Mouse (Mus musculus): ENCODE results near the gene Cbx1. TPM values are rescaled to one million over a fixed set of nuclear protein-coding genes. Genes with fewer than 3 reads are reported as not detected.

The Cbx1 gene
- polyA plus RNA-seq, 1 experiment, result 1.5 TPM

GRCm38 (mm10) chr11:96828881-96829280 is 40.0 kb downstream of the Cbx1 start:
- H3K36me3 ChIP-seq (ENCODE audit: control insufficient read depth), result peaks cover 37% of the 10 kb centered on the region
- peaks cover 68% of the 10 kb centered on the region for H3K4me1 ChIP-seq (ENCODE audit: control insufficient read depth)
- peaks cover 2% of the 10 kb centered on the region; the same call in 1 of the 2 replicates for H3K27me3 ChIP-seq (ENCODE audit: control insufficient read depth)
- no peaks in the 10 kb centered on the region for H3K9me3 ChIP-seq (ENCODE audit: control insufficient read depth, low read length)
- peak overlapping the region; percentile 88 for H3K4me3 ChIP-seq (replicated peaks)
- TF ChIP-seq GATA1 (IDR thresholded peaks at IDR 0.05; ENCODE audit: low read length) (no peak), TAL1 (IDR thresholded peaks at IDR 0.05; ENCODE audit: low read length) (no peak)

- peaks cover 63% of the 10 kb centered on the region for H3K4me1 ChIP-seq (ENCODE audit: control insufficient read depth)
- peaks cover 37% of the 10 kb centered on the region for H3K36me3 ChIP-seq (ENCODE audit: control insufficient read depth)
- no peaks in the 10 kb centered on the region for H3K9me3 ChIP-seq (ENCODE audit: control insufficient read depth, low read length)
- H3K27me3 ChIP-seq (ENCODE audit: control insufficient read depth), result peaks cover 3% of the 10 kb centered on the region; the same call in 1 of the 2 replicates
- TF ChIP-seq TAL1 (IDR thresholded peaks at IDR 0.05; ENCODE audit: low read length), result no peak
- no peak for TF ChIP-seq GATA1 (IDR thresholded peaks at IDR 0.05; ENCODE audit: low read length)
- peak overlapping the region; percentile 88 for H3K4me3 ChIP-seq (replicated peaks)
These were observed 40.5 kb downstream of the Cbx1 start for GRCm38 (mm10) chr11:96829403-96829812.

GRCm38 (mm10) chr11:96829813-96830538 is 41.0 kb downstream of the Cbx1 start, which contains the start of gene Nfe2l1:
Gene Nfe2l1, minus strand, starts transcription at chr11:96829968.
- TF ChIP-seq TAL1 (IDR thresholded peaks at IDR 0.05; ENCODE audit: low read length) (no peak), GATA1 (IDR thresholded peaks at IDR 0.05; ENCODE audit: low read length) (no peak)
- H3K36me3 ChIP-seq (ENCODE audit: control insufficient read depth), result peaks cover 33% of the 10 kb centered on the region
- H3K27me3 ChIP-seq (ENCODE audit: control insufficient read depth), result peaks cover 3% of the 10 kb centered on the region; the same call in 1 of the 2 replicates
- H3K9me3 ChIP-seq (ENCODE audit: control insufficient read depth, low read length), result no peaks in the 10 kb centered on the region
- H3K4me1 ChIP-seq (ENCODE audit: control insufficient read depth), result peaks cover 57% of the 10 kb centered on the region
- H3K4me3 ChIP-seq (replicated peaks), result peak within 1 kb of the TSS; percentile 88

- Histone ChIP-seq H3K27me3 (ENCODE audit: control insufficient read depth) (peaks cover 3% of the 10 kb centered on the region; the same call in 1 of the 2 replicates), H3K4me3 (replicated peaks) (peak overlapping the region; percentile 88), H3K36me3 (ENCODE audit: control insufficient read depth) (peaks cover 26% of the 10 kb centered on the region), H3K4me1 (ENCODE audit: control insufficient read depth) (peaks cover 50% of the 10 kb centered on the region), H3K9me3 (ENCODE audit: control insufficient read depth, low read length) (no peaks in the 10 kb centered on the region)
- no peak for TF ChIP-seq TAL1 (IDR thresholded peaks at IDR 0.05; ENCODE audit: low read length)
These were observed 41.8 kb downstream of the Cbx1 start for GRCm38 (mm10) chr11:96830539-96831216.

GRCm38 (mm10) chr11:96831516-96831915 is 42.6 kb downstream of the Cbx1 start:
- no peak for TF ChIP-seq TAL1 (IDR thresholded peaks at IDR 0.05; ENCODE audit: low read length)
- no peak for TF ChIP-seq GATA1 (IDR thresholded peaks at IDR 0.05; ENCODE audit: low read length)

GRCm38 (mm10) chr11:96832541-96832940 is 43.6 kb downstream of the Cbx1 start:
- peaks cover 36% of the 10 kb centered on the region for H3K4me1 ChIP-seq (ENCODE audit: control insufficient read depth)
- H3K27me3 ChIP-seq (ENCODE audit: control insufficient read depth), result peaks cover 3% of the 10 kb centered on the region; the same call in 1 of the 2 replicates
- no peak overlapping the region for H3K4me3 ChIP-seq (replicated peaks)
- peaks cover 8% of the 10 kb centered on the region for H3K36me3 ChIP-seq (ENCODE audit: control insufficient read depth)
- no peaks in the 10 kb centered on the region for H3K9me3 ChIP-seq (ENCODE audit: control insufficient read depth, low read length)
- TF ChIP-seq GATA1 (IDR thresholded peaks at IDR 0.05; ENCODE audit: low read length), result no peak

More at GRCm38 (mm10) chr11:96831516-96831915, 42.6 kb downstream of the Cbx1 start:
- Histone ChIP-seq H3K4me1 (ENCODE audit: control insufficient read depth) (peaks cover 45% of the 10 kb centered on the region), H3K9me3 (ENCODE audit: control insufficient read depth, low read length) (no peaks in the 10 kb centered on the region), H3K4me3 (replicated peaks) (no peak overlapping the region), H3K36me3 (ENCODE audit: control insufficient read depth) (peaks cover 18% of the 10 kb centered on the region), H3K27me3 (ENCODE audit: control insufficient read depth) (peaks cover 3% of the 10 kb centered on the region; the same call in 1 of the 2 replicates)

- peaks cover 32% of the 10 kb centered on the region for H3K4me1 ChIP-seq (ENCODE audit: control insufficient read depth)
- no peak overlapping the region for H3K4me3 ChIP-seq (replicated peaks)
- H3K27me3 ChIP-seq (ENCODE audit: control insufficient read depth), result peaks cover 3% of the 10 kb centered on the region; the same call in 1 of the 2 replicates
- TF ChIP-seq GATA1 (IDR thresholded peaks at IDR 0.05; ENCODE audit: low read length) (no peak), TAL1 (IDR thresholded peaks at IDR 0.05; ENCODE audit: low read length) (no peak)
- H3K9me3 ChIP-seq (ENCODE audit: control insufficient read depth, low read length), result no peaks in the 10 kb centered on the region
- peaks cover 4% of the 10 kb centered on the region for H3K36me3 ChIP-seq (ENCODE audit: control insufficient read depth)
These were observed 44.0 kb downstream of the Cbx1 start for GRCm38 (mm10) chr11:96832973-96833372.

- Histone ChIP-seq H3K9me3 (ENCODE audit: control insufficient read depth, low read length) (no peaks in the 10 kb centered on the region), H3K27me3 (ENCODE audit: control insufficient read depth) (peaks cover 7% of the 10 kb centered on the region), H3K4me1 (ENCODE audit: control insufficient read depth) (peaks cover 21% of the 10 kb centered on the region), H3K36me3 (ENCODE audit: control insufficient read depth) (no peaks in the 10 kb centered on the region), H3K4me3 (replicated peaks) (no peak overlapping the region)
- TF ChIP-seq TAL1 (IDR thresholded peaks at IDR 0.05; ENCODE audit: low read length), result no peak
- TF ChIP-seq GATA1 (IDR thresholded peaks at IDR 0.05; ENCODE audit: low read length), result no peak
These were observed 45.2 kb downstream of the Cbx1 start for GRCm38 (mm10) chr11:96834127-96834526.

- H3K36me3 ChIP-seq (ENCODE audit: control insufficient read depth), result no peaks in the 10 kb centered on the region
- no peak overlapping the region for H3K4me3 ChIP-seq (replicated peaks)
- H3K27me3 ChIP-seq (ENCODE audit: control insufficient read depth), result peaks cover 10% of the 10 kb centered on the region
- no peaks in the 10 kb centered on the region for H3K9me3 ChIP-seq (ENCODE audit: control insufficient read depth, low read length)
- peaks cover 4% of the 10 kb centered on the region for H3K4me1 ChIP-seq (ENCODE audit: control insufficient read depth)
- no peak for TF ChIP-seq GATA1 (IDR thresholded peaks at IDR 0.05; ENCODE audit: low read length)
- TF ChIP-seq TAL1 (IDR thresholded peaks at IDR 0.05; ENCODE audit: low read length), result no peak
These were observed 48.4 kb downstream of the Cbx1 start for GRCm38 (mm10) chr11:96837298-96837697.

Measured in erythroblast, embryonic 14.5 days (primary cell).